Mouse (Mus musculus) cerebellum, adult 2 months (tissue): ENCODE results near the gene Fam92b.

Experiments
- CTCF ChIP-seq: fragments of 200-500 bp; IDR thresholded peaks from 2 replicates; pipeline ENCODE4 v1.5.1; 2011; ENCODE audit warnings: low read depth, mild to moderate bottlenecking, control low read depth, low read length, moderate library complexity, borderline replicate concordance; ENCODE audit not compliant: insufficient read depth
- POLR2A ChIP-seq: fragments of 200-500 bp; IDR thresholded peaks from 2 replicates; pipeline ENCODE4 v1.6.1; 2011; ENCODE audit warnings: low read length, control low read depth, borderline replicate concordance; ENCODE audit not compliant: insufficient read depth

GRCm38 (mm10) chr8:120181274-120181673, 4.0 kb upstream of the Fam92b start:
- TF ChIP-seq POLR2A = no peak
- no peak for TF ChIP-seq CTCF
